Mouse (Mus musculus) gastrocnemius, postnatal 4 days (tissue): ENCODE measurements around the gene Manbal. TPM values are rescaled to one million over a fixed set of nuclear protein-coding genes. Genes with fewer than 3 reads are reported as not detected.

Experiments
- DNase-seq, 2 experiments: peaks; one replicate each; pipeline ENCODE4 v3.0.0; 2021 to 2022; ENCODE audit warnings: low spot score in 2 of 2, mixed read lengths in 2 of 2
- long read RNA-seq, 2 experiments: library from polyadenylated mRNA; stranded (forward); transcript quantifications; one replicate each; pipeline ENCODE4 v2.0.0; 2021
- total RNA-seq, 2 experiments: library from RNA; stranded (reverse); gene quantifications; 2 replicates each; pipeline ENCODE4 v1.2.3; 2021

Gene Manbal
- total RNA-seq: 10 to 100 TPM; 32.4 to 32.9 TPM
- long read RNA-seq, experiment 1, transcript Manbal-201 (3 exons, 1,107 nt): major isoform, 45 of 69 reads
- long read RNA-seq, experiment 1, partial matches to known transcripts: 21 of 69 reads
- long read RNA-seq, experiment 1, other reads (novel, unspliced or antisense): 3 of 69 reads
- long read RNA-seq, experiment 2, transcript Manbal-201 (3 exons, 1,107 nt): major isoform, 65 of 85 reads
- long read RNA-seq, experiment 2, partial matches to known transcripts: 14 of 85 reads
- long read RNA-seq, experiment 2, other reads (novel, unspliced or antisense): 6 of 85 reads

GRCm38 (mm10) chr2:157367184-157367893 lies at the start of gene Manbal:
Gene Manbal, plus strand, starts transcription at chr2:157367594.
- DNase-seq: peak; percentile 98

GRCm38 (mm10) chr2:157320135-157320534 lies 47.3 kb upstream of the Manbal start:
- no peak for DNase-seq

- DNase-seq: no peak
Observed at GRCm38 (mm10) chr2:157320886-157321285, 46.5 kb upstream of the Manbal start.

GRCm38 (mm10) chr2:157322029-157322766 lies 45.2 kb upstream of the Manbal start:
- DNase-seq: no peak

- no peak for DNase-seq
Observed at GRCm38 (mm10) chr2:157325238-157325637, 42.2 kb upstream of the Manbal start.

GRCm38 (mm10) chr2:157328106-157328505 lies 39.3 kb upstream of the Manbal start:
- DNase-seq: no peak

- DNase-seq: no peak
Observed at GRCm38 (mm10) chr2:157328570-157328969, 38.8 kb upstream of the Manbal start.

- no peak for DNase-seq
Observed at GRCm38 (mm10) chr2:157332059-157332458, 35.3 kb upstream of the Manbal start.

GRCm38 (mm10) chr2:157338663-157339062 lies 28.7 kb upstream of the Manbal start:
- peak; percentile 60 to 73 for DNase-seq

- DNase-seq: no peak
Observed at GRCm38 (mm10) chr2:157339532-157339931, 27.9 kb upstream of the Manbal start.

GRCm38 (mm10) chr2:157340221-157340741 lies 27.1 kb upstream of the Manbal start:
- DNase-seq: no peak

GRCm38 (mm10) chr2:157341554-157342270 lies 25.7 kb upstream of the Manbal start:
- DNase-seq: peak; percentile 58 to 64

GRCm38 (mm10) chr2:157342328-157342926 lies 25.0 kb upstream of the Manbal start:
- DNase-seq: no peak

- DNase-seq: no peak
Observed at GRCm38 (mm10) chr2:157343337-157343736, 24.1 kb upstream of the Manbal start.

- peak in 1 of 2 experiments; percentile 34 for DNase-seq
Observed at GRCm38 (mm10) chr2:157347361-157348159, 19.8 kb upstream of the Manbal start, which contains the start of gene Ghrh. Gene Ghrh, minus strand, starts transcription at chr2:157347506.

GRCm38 (mm10) chr2:157349121-157349778 lies 18.1 kb upstream of the Manbal start:
- no peak for DNase-seq

GRCm38 (mm10) chr2:157353183-157353582 lies 14.2 kb upstream of the Manbal start:
- DNase-seq: no peak

GRCm38 (mm10) chr2:157354106-157354505 lies 13.3 kb upstream of the Manbal start:
- DNase-seq: no peak

- DNase-seq: no peak
Observed at GRCm38 (mm10) chr2:157360028-157360427, 7.4 kb upstream of the Manbal start.
